Mouse (Mus musculus): ENCODE measurements around the gene Shf. TPM values are rescaled to one million over a fixed set of nuclear protein-coding genes. Genes with fewer than 3 reads are reported as not detected.

Shf gene
- polyA plus RNA-seq, 1 experiment = 15.7 TPM

DNA sequence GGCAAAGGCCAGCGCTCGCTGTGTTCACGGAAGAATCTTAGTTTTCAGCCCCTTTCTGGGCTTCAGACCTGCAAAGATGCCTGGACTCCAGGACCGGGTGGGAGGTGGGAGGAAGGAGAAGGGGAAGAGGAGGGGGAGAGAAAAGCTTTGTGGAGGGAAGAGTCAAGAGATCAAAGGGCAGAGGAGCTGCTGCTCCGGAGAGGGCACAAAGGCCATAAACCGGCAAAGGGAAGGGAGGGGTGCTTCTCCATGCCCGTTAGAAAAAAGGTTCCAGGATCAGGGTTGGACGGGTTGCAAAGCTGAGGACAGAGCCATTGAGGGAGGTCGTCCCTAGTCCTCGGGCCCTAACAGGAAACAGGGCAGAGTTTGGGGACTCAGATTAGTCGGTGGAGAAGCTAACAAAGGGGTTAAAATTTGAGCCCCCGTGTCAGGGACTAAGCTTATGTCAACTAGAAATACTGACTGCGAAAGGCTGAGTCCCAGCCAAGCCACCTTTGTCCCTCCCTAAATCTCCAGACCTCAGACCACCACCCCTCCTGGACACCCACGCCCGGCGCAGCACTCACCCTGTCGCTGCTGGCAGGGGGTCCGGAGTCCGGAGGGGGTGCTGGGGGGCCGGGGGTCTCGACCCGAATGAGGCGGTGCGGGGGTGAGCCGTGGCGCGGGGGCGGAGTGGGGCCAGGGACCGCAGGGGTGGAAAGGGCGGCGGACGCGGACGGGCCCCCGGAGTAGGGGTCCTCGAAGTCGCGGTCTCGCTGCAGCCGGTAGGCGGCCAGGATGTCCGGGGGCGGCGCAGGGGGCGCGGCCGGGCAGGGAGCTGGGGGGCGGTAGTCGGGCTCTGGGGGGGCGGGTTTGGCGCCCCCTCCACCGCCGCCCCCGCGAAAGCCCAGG is 636 bp downstream of the Shf start:
- no peak for DNase-seq (ENCODE audit: low read depth)

DNA sequence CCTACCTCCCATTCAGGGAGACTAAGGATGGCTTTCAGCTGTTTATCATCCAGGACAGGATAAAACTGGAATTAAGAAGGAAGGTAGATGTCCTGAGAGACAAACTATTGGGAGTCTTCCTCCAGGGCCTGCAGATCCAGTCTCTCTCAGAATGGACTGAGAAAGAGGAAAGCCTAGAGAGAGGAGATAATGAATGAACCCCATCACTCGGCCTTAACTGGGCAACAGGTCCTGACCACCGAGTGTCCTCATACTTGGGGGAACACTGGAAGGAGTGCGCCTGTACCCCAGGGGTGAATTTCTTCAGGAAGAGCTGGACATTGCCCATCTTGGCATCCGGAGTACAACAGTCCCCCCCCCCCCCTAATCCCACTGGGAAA is 1.3 kb downstream of the Shf start:
- no peak for DNase-seq (ENCODE audit: low read depth)

DNA sequence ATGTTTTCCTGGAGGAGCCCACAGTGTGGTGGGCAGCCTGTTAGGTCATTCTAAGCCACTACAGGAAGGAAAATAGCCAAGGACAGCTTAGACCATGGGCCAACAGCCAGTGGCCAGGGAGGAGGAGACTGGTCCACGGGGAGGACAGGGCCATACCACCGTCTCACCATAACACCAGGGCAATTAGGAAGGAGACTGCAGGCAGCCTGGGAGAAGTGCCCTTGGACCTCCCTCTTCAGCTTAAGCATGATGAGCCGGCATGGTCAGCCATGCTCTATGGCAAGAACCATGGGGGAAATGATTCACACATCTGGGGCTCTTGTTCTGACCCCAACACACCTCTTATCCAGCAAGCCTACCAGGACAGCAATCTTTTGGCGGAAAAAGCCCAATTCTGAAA is 1.8 kb downstream of the Shf start:
- no peak for DNase-seq (ENCODE audit: low read depth)

DNA sequence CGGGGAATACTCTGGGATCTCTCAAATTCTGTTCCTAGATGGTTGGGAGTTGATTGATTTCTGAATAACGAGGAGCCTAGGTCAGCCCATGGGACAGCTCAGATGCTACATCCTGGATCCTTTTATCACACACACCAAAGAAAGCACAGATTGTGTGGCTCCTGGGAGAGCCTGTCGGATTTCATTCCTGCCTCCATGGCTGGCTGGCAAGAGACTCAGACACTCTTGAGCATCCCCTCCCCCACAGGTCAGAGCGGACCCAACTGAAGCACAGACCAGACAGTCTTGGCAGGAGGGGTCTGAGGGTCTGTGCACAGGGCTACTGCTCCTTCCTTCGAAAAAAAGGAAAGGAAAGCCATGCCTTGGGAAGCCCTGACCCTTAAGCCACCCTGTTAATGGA is 2.3 kb downstream of the Shf start:
- DNase-seq (ENCODE audit: low read depth) = no peak

DNA sequence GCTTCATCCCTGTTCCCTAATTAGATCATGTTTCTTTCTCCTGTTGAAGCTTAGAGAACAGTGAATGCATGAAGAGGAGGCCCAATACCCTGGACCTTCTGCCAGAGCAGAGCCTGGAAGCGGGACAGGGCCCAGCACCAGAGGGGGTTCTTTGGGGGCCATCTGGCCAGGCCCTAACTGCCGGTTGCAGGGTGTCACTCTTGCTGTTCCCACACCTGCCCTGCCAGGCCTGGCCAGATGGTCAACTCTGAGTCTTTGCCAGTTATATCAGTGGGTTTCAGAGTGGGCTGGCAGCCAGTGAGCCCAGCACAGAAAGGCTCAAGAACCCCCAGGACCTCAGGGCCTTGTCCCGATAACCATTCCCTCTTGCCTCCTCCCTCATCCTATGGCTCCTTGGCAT is 2.9 kb downstream of the Shf start:
- DNase-seq (ENCODE audit: low read depth) = no peak

DNA sequence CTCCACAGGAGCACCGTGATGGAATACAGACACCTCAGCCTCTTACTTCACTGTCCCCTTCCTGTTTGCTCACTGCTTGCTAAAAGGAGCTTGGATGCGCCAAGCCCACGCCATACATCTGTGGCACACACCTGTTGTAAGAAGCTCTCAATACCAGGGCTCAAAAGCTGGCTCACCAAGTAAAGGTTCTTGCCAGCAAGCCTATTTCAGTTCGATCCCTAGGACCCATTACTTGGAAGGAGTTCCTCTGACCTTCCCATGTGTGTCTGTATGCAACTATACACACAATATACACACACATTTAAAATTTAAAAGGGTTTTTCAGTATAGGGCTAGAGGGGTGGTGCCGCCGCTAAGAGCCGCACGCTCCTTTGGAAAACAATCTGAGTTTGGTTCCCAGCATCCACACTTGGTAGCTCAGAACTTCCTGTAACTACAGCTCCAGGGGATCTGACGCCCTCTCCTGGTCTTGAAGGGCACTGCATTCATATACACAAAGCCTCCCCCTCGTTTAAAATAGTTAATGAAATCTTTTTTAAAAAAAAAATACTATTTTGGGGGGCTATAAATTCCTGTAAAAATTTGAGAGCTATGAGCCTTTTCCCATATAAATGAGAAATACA is 3.6 kb downstream of the Shf start:
- DNase-seq (ENCODE audit: low read depth) = no peak

DNA sequence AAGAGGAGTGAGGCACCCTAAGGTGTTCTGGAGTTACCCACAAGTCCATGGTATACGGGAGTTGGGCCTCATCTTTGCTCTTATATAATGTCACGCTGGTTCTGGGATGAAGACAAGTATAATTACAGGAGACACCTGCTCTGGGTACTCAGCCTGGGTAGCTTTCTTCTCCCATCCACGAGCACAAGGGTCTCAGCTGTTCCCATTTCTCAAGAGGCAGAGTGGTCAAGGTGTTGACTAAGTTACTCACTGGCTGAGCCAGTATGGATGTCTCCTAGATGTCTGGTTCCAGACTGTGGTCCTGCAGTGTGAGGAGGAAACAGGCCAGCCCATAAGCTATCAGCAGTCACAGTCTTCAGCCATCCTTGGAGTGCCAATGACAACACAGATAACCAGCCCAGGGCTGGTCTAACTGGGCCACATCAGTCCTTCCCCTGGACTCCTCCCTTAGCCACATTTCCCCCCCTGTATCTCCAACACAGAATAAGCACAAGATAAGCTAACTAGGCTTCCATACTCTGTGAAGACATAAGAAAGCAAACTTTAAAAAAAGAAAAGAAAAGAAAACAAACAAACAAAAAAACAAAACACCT is 4.5 kb downstream of the Shf start:
- no peak for DNase-seq (ENCODE audit: low read depth)

DNA sequence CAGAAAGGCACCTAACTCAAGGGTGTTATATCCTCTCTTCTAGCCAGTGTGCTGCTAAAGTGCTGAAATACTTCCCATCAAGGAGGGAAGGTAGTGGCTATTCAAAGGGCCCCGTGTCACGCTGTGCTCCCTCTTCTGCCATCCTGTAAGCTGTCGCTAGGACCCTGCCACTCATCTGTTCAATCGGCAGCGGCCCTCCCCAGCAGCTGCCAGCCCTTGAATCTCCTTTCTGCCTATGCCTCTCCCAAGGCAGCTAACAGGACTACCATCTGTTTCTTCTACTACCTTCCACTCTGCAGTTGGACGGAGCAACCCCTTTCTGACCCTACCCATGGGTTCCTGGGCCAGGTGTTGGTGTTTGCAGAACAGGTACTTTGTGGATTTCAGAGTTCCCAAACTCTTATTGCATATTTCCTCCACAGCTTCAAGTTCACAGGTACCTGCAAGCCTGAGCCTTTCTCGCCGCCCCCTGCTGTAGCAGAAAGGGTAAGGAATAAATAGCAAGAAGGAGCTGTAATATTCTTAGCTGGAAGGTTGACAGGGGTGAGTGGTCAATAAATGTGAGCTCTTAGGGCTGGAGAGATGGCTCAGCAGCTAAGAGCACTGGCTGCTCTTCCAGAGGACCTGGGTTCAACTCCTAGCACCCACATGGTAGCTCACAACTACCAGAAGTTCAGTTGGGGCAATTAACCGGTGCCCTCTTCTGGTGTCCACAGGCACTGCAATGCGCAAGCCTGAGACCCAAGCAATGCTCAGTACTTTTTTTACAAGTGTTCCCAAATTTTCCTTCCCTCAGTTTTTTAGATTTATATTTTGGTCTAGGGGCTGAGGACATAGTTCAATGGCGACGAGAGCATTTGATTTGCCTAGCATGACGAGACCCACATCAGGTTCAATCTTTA is 6.1 kb downstream of the Shf start:
- no peak for DNase-seq (ENCODE audit: low read depth)

DNA sequence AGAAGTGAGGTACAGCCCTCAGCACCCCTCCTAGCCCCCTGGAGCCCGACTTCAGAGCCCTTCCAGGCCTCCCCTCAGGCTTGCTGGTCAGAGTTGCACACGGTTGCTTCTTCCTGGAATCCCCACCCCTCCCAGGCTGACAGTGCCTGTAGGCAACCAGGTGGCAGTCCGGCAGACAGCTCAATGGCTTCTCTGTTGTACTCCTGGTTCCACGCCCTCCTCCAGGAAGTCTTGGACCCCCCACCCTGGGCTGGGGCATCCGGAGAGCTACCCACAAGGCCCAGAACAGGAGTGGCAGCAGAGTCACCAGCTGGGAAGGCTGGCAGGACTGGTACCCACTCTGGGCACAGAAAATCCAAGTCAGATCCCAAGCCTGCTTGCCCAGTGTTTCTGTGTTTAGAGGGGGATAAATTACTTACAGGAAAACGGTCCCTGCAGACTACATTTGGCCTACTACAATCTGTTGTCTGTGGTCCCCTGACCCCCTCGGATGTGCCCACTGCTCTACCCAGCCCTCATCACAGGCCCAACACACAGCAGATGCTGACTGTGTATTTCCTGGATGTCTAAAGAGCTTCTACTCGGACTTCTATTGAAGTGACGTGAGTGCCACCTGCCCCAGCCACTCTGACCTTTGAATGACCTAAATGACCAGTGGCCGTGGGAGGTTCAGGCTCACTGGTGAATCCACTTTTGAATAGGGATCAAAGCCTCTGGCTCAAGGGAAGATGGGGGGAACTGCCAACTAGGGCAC is 6.9 kb downstream of the Shf start:
- no peak for DNase-seq (ENCODE audit: low read depth)

DNA sequence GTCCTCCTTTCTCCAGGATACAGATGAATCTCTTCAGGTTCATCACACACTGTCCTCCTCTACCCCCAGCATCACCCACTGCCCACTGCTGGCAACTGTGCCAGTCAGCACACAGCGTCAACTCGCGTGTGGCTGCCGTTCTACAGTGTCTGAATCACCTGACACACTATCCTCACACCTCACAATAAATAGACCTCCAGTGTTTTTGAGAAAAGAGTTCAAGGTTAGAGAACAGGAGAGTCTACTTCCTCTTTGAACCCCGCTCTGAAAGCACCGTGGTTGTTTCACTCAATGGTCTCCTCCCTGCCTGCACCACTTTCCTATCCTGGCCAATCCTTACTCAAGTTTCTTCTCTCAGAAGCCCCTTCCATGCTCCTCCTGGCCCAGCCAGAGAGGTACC is 7.8 kb downstream of the Shf start:
- DNase-seq (ENCODE audit: low read depth) = no peak

DNA sequence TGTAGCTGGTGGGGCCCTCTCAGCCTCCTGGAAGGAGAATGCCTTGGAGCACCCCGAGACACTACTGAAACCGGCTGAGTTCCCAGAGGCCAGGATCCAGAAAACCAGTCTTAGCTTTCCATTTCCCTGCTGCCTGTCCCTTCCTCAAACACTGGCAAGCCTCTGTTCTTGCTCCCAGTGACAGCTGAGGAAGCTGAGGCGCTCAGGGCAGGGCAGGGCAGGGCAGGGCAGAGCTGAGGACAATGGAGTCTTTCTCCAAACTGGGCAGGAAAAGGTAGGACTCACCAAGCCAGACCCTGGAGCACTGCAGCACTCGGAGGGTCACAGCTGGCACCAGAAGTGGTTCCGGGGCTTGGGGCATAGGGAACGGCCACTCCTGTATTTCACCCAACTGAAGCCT is 8.7 kb downstream of the Shf start:
- DNase-seq (ENCODE audit: low read depth) = no peak

DNA sequence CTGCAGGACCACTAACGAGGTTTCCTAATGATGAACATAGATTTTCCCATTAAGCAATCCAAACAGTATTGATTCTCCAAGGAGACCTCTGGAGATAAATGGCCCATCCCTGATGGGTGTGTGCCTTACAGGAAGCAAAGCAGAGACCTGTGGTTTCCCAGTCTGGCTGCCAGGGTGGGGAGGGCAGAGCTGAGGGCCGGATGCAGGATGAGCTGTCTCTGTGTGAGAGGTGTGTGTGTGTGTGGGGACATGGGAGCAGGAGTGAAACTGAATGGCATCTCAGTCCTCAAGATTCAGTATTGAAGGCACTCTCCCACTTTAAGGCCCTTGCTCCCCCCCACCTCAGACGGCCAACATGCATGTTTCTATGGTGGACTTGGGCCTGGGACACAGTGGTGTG is 12.8 kb downstream of the Shf start:
- DNase-seq (ENCODE audit: low read depth) = no peak

DNA sequence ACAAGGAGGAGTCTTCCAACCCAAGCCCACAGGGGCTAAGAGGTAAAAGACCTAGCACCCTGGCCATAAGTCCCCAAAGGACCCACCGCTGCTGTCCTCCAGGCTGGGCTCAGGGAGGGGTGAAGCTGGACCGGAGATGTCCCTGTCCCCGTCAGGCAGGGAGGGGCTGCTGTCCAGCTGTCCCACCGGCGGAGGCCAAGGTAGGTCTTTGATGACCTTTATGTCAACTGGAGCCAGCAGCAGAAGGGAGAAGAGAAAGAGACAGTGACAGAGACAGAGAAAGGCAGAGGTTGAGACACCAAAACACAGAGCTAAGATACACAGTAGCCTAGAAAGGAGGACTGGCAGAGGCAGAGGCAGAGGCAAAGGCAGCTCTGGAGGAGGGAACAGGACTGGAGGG is 13.6 kb downstream of the Shf start:
- DNase-seq (ENCODE audit: low read depth) = no peak

DNA sequence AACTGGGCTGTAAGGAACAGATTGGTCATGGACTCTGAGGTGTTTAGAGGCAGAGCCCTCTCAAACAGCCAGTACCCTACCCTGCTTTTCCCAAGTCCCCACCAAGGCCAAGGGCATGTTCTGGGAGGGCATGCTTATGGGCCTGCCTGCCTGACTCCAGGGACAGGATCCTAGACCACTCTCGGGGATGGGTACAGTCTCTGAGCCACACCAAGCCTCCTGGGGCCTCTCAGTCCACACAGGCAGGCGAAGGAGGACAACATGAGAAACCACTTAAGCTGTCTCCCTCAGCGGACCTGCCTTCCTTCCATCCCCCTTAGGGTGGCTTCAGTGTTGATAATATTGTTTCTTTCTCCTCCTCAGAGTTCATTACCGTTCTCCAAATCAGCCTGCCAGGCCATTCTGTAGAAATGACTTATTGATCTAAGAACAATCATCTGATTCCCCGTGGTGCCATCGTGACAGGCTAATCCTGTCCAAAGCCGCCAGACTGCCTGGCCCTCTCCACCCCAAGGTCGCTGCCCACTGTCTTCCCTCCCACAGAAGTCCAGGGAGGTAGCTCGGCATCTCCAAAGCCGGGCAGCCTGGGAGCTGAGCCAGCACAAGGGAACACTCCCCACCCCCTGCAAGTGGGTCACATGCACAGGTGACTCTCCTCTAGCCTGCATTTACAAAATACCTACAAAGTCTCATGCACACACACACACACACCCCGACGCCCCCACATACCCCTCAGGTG is 14.6 kb downstream of the Shf start:
- DNase-seq (ENCODE audit: low read depth) = no peak

DNA sequence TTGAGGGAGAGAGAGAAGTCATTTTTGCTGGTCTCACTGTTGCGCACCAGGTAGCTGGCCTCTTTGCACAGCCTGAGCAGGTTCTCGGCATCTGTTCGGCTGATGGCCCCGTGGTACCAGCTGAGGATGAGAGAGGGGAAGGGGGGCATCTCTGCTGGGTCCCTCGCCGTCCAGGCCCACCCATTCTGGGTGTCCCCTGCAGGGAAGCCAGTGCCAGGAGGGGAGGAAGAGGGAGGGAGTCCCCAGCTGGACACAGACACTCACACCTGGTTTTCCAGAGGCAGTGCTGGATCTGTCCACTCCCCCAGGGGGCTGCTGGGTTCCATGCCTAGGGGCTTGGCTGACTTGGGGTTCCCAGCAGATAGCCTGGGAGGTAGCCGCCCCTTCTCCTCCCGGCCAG is 15.2 kb downstream of the Shf start:
- no peak for DNase-seq (ENCODE audit: low read depth)

DNA sequence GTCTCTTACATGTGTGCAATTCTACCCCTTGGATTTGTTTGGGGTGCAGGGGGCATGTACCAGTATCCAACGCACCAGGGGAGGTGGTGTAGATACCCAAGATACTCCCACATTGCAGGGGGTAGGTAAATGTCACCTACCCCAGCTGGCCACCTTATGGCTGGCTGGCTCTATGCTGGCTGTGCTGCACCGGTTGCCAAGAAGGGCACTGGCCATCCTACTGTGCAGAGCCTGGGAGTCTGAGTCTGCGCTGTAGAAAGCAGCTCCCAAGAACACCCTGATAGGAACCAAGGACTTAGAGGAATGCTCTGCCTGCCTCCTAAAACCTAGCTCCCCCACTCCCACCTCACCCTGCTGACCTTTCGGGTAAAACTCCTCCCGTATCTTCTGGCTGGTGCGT is 16.0 kb downstream of the Shf start:
- DNase-seq (ENCODE audit: low read depth) = no peak

DNA sequence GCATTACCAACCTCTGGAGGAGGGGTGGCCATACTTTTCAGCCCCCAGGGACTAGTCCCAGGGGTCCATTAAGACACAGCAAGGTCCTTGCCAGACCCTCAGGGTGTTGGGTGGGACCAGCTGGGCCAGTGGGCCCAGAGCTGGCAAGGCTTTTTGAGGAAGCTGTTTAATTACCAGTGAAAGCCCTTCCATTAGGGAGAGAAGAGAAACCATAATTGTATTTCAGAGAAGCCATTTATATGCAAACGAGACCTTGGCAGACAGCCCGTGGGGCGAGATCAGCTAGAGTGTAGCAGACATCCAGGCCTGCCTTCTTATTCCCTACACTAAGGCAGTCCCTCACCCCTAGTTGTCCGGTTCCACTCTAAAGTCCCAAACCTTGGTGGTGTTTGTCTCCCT is 17.0 kb downstream of the Shf start:
- no peak for DNase-seq (ENCODE audit: low read depth)

DNA sequence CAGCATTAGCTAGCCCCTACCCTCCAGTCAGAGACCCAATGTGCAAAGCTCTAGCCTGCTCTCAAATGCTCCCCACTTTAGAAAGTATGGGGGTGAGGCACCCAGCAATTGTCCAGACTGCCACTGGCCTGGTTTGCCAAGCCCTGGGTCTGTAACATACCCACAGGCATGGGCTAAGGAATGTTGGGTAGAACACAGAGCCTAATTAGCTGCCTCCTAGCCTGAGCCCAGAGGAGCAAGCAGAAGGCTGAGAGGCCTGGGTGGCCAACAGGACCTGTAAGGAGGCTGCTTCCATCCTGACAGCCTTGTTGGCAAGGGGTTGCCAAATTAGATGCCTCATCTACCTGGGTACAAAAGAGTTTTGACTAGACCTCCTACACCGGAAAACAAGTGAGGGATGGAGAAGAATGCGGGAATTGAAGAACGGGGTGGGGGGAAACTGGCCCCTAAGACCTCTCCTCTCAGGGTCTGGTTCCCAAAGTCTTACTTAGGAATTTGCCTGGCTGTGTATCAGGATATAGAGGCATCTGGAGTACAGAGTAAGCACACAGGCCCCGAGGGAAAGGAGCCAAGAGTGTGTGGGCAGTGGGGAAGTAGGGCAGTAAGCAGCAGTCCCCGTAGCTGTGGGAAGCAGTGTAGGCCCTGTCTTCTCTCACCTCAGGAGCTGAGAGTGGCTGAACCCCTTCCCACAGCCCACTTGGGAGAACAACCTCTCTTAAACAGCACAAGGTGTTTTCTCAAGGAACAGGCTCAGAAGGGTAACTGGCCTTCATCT is 17.6 kb downstream of the Shf start:
- no peak for DNase-seq (ENCODE audit: low read depth)

DNA sequence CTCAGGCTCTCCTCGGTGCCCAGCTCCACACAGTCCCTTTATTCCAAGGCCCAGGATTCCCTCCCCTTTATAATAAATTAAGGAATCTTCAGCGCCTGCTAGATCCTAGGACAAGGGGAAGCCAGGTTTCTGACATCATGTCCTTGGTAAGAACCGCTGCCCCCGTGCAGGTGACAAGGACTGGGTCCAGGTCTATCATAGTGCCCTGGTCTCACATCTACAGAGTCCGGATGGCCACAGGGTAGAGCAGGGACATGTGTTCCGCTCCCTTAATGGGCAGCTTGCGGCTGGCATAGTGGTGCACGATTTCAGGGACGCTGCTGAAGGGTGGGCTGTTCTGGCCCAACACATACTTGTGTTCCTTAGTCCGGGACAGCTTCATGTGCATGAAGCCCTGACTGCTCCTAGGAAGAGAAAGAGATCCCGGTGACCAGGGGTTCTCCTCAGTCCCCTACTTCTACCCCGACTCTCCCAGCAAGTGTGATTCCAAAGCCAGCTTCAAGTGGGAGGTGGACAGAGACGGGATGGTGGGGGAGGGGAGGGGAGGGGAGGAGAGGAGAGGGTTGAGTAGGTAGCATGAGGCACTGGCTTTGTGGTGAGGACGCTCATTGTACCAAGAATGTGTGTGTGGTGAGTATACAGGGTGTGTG is 19.7 kb downstream of the Shf start:
- DNase-seq (ENCODE audit: low read depth) = no peak
